Mouse (Mus musculus) mouse embryonic stem cell (cell line): ENCODE measurements around the gene Mindy4.

Experiments used
- in situ Hi-C, 2 experiments: fragments of 300-500 bp; cut with MboI; formaldehyde crosslinking; loops; 1 replicate in 1 of 2; 3 replicates in 1 of 2; pipeline ENCODE4 v1.14.3; 2019 to 2020; ENCODE audit warnings: low sequenced_read_pairs in 2 of 2, low pct_unique_long_range_greater_than_20kb in 1 of 2, mixed read lengths in 1 of 2; ENCODE audit not compliant: unreplicated experiment in 1 of 2

Gene Mindy4

GRCm38 (mm10) chr6:55322980-55323379 lies 119.8 kb downstream of the Mindy4 start:
- in situ Hi-C loops = no loop called here

GRCm38 (mm10) chr6:55323908-55324634 lies 120.9 kb downstream of the Mindy4 start:
- in situ Hi-C loops = no loop called here

- in situ Hi-C loops = no loop called here
These were observed 121.6 kb downstream of the Mindy4 start for GRCm38 (mm10) chr6:55324785-55325184.

GRCm38 (mm10) chr6:55326299-55326698 lies 123.1 kb downstream of the Mindy4 start:
- in situ Hi-C loops = no loop called here

GRCm38 (mm10) chr6:55327326-55327725 lies 124.1 kb downstream of the Mindy4 start:
- in situ Hi-C loops = no loop called here

- in situ Hi-C loops = no loop called here
These were observed 125.0 kb downstream of the Mindy4 start for GRCm38 (mm10) chr6:55328179-55328578.

- in situ Hi-C loops = no loop called here
These were observed 128.1 kb downstream of the Mindy4 start for GRCm38 (mm10) chr6:55331315-55331714.

GRCm38 (mm10) chr6:55332100-55332772 lies 129.1 kb downstream of the Mindy4 start:
- in situ Hi-C loops = no loop called here

GRCm38 (mm10) chr6:55332773-55333109 lies 129.6 kb downstream of the Mindy4 start:
- in situ Hi-C loops = no loop called here

- in situ Hi-C loops = no loop called here
These were observed 132.9 kb downstream of the Mindy4 start, which contains the start of gene Aqp1 for GRCm38 (mm10) chr6:55335989-55336514. Gene Aqp1, plus strand, starts transcription at chr6:55336432.

GRCm38 (mm10) chr6:55337242-55337641 lies 134.1 kb downstream of the Mindy4 start:
- in situ Hi-C loops = no loop called here

- in situ Hi-C loops = no loop called here
These were observed 134.9 kb downstream of the Mindy4 start for GRCm38 (mm10) chr6:55338077-55338476.

- in situ Hi-C loops = no loop called here
These were observed 136.0 kb downstream of the Mindy4 start for GRCm38 (mm10) chr6:55338934-55339825.

- in situ Hi-C loops = no loop called here
These were observed 138.5 kb downstream of the Mindy4 start for GRCm38 (mm10) chr6:55341688-55342087.

GRCm38 (mm10) chr6:55342328-55342727 lies 139.1 kb downstream of the Mindy4 start:
- in situ Hi-C loops = no loop called here

- in situ Hi-C loops = no loop called here
These were observed 140.3 kb downstream of the Mindy4 start for GRCm38 (mm10) chr6:55343446-55343845.

GRCm38 (mm10) chr6:55344291-55345016 lies 141.3 kb downstream of the Mindy4 start:
- in situ Hi-C loops = no loop called here

- in situ Hi-C loops = no loop called here
These were observed 142.1 kb downstream of the Mindy4 start for GRCm38 (mm10) chr6:55345264-55345663.
